Mouse (Mus musculus) olfactory bulb, adult 2 months (tissue): ENCODE results near the gene Scaper. TPM values are rescaled to one million over a fixed set of nuclear protein-coding genes. Genes with fewer than 3 reads are reported as not detected.

Experiments
- H3K27ac ChIP-seq: fragments of 200-500 bp; 2 replicates; pipeline ENCODE4 v1.5.1; 2012; ENCODE audit warnings: low read depth, low read length; ENCODE audit not compliant: insufficient read depth
- H3K4me1 ChIP-seq: fragments of 200-500 bp; 2 replicates; pipeline ENCODE4 v1.6.1; 2012; ENCODE audit warnings: low read length; ENCODE audit not compliant: control insufficient read depth, insufficient read depth
- H3K4me3 ChIP-seq: fragments of 200-500 bp; 2 replicates; pipeline ENCODE4 v1.5.1; 2012; ENCODE audit warnings: mild to moderate bottlenecking, low read depth, low read length, moderate library complexity; ENCODE audit not compliant: insufficient read depth
- CTCF ChIP-seq: fragments of 200-500 bp; IDR thresholded peaks from 2 replicates; pipeline ENCODE4 v1.5.1; 2012; ENCODE audit warnings: low read depth, mild to moderate bottlenecking, low read length, moderate library complexity; ENCODE audit not compliant: insufficient read depth
- POLR2A ChIP-seq: fragments of 200-500 bp; IDR thresholded peaks from 2 replicates; pipeline ENCODE4 v1.6.1; 2012; ENCODE audit warnings: mild to moderate bottlenecking, low read depth, low read length, moderate library complexity; ENCODE audit not compliant: insufficient read depth
- WGBS: fragments of 180-500 bp; shearing (Covaris S2); methylation state at CpG from one replicate; pipeline ENCODE4 v1.1.7; 2018; 5-methylcytosine and 5-hydroxymethylcytosine counted together
- polyA plus RNA-seq: library from polyadenylated mRNA; stranded (reverse); fragments of >200 nt; gene quantifications from 2 replicates; pipeline ENCODE4 v1.2.4, GENCODE M21; 2012; ENCODE audit warnings: low replicate concordance; ENCODE audit not compliant: missing spikeins, insufficient read depth, insufficient read length

Gene Scaper
- polyA plus RNA-seq, 1 experiment: not detected

GRCm38 (mm10) chr9:55901588-55901987 is 36.3 kb downstream of the Scaper start:
- Histone ChIP-seq H3K4me1 (no peaks in the 10 kb centered on the region), H3K4me3 (no peak overlapping the region), H3K27ac (no peak overlapping the region)
- 71% methylated on average over 3 of the region's 3 CpGs for WGBS
- TF ChIP-seq CTCF (no peak), POLR2A (no peak)

GRCm38 (mm10) chr9:55900531-55900930 is 37.4 kb downstream of the Scaper start:
- no peak overlapping the region for H3K4me3 ChIP-seq
- no peaks in the 10 kb centered on the region for H3K4me1 ChIP-seq
- TF ChIP-seq CTCF (no peak), POLR2A (no peak)
- WGBS: 67% methylated on average over 4 of the region's 4 CpGs
- H3K27ac ChIP-seq: no peak overlapping the region

GRCm38 (mm10) chr9:55878066-55878465 is 59.9 kb downstream of the Scaper start:
- no peaks in the 10 kb centered on the region for H3K4me1 ChIP-seq
- no peak overlapping the region for H3K4me3 ChIP-seq
- WGBS: 78% methylated on average over 1 of the region's 1 CpGs
- TF ChIP-seq CTCF (no peak), POLR2A (no peak)
- H3K27ac ChIP-seq: no peak overlapping the region

- no peak overlapping the region for H3K27ac ChIP-seq
- 88% methylated on average over 8 of the region's 8 CpGs for WGBS
- no peak overlapping the region for H3K4me3 ChIP-seq
- no peaks in the 10 kb centered on the region for H3K4me1 ChIP-seq
- no peak for TF ChIP-seq POLR2A
- TF ChIP-seq CTCF: no peak
Observed at GRCm38 (mm10) chr9:55789442-55789841, 148.5 kb downstream of the Scaper start.

GRCm38 (mm10) chr9:55712016-55712415 is 225.9 kb downstream of the Scaper start:
- H3K4me1 ChIP-seq: no peaks in the 10 kb centered on the region
- no peak overlapping the region for H3K27ac ChIP-seq
- TF ChIP-seq POLR2A: no peak
- TF ChIP-seq CTCF: no peak
- 92% methylated on average over 4 of the region's 4 CpGs for WGBS
- H3K4me3 ChIP-seq: no peak overlapping the region

- TF ChIP-seq CTCF (no peak), POLR2A (no peak)
- H3K4me3 ChIP-seq: no peak overlapping the region
- no peaks in the 10 kb centered on the region for H3K4me1 ChIP-seq
- H3K27ac ChIP-seq: no peak overlapping the region
- 88% methylated on average over 5 of the region's 5 CpGs for WGBS
Observed at GRCm38 (mm10) chr9:55710553-55710952, 227.4 kb downstream of the Scaper start.

- Histone ChIP-seq H3K27ac (no peak overlapping the region), H3K4me1 (no peaks in the 10 kb centered on the region), H3K4me3 (no peak overlapping the region)
- TF ChIP-seq POLR2A: no peak
- 71% methylated on average over 3 of the region's 3 CpGs for WGBS
Observed at GRCm38 (mm10) chr9:55706603-55707002, 231.3 kb downstream of the Scaper start.

GRCm38 (mm10) chr9:55695307-55695706 is 242.6 kb downstream of the Scaper start:
- 66% methylated on average over 1 of the region's 1 CpGs for WGBS
- H3K27ac ChIP-seq: no peak overlapping the region
- H3K4me1 ChIP-seq: no peaks in the 10 kb centered on the region
- TF ChIP-seq POLR2A (no peak), CTCF (no peak)
- no peak overlapping the region for H3K4me3 ChIP-seq

- no peak overlapping the region for H3K4me3 ChIP-seq
- no peaks in the 10 kb centered on the region for H3K4me1 ChIP-seq
- no peak overlapping the region for H3K27ac ChIP-seq
- no peak for TF ChIP-seq CTCF
- no peak for TF ChIP-seq POLR2A
Observed at GRCm38 (mm10) chr9:55677099-55677498, 260.8 kb downstream of the Scaper start.

GRCm38 (mm10) chr9:55646444-55646843 is 291.5 kb downstream of the Scaper start:
- H3K4me3 ChIP-seq: no peak overlapping the region
- WGBS: 43% methylated on average over 2 of the region's 2 CpGs
- H3K27ac ChIP-seq: no peak overlapping the region
- TF ChIP-seq CTCF: no peak
- TF ChIP-seq POLR2A: no peak
- no peaks in the 10 kb centered on the region for H3K4me1 ChIP-seq

GRCm38 (mm10) chr9:55626990-55627389 is 310.9 kb downstream of the Scaper start:
- WGBS: 87% methylated on average over 5 of the region's 5 CpGs
- Histone ChIP-seq H3K27ac (no peak overlapping the region), H3K4me3 (no peak overlapping the region), H3K4me1 (no peaks in the 10 kb centered on the region)
- TF ChIP-seq CTCF (no peak), POLR2A (no peak)
